Mouse (Mus musculus) heart, adult 2 months (tissue): ENCODE measurements at regions not wholly inside any gene's neighbourhood (a gene's known extent, or its start where the extent isn't known, plus 50 kb on each side); places are given as distances from the start of the nearest gene placed in this dataset.

ENCODE experiments used
- CTCF ChIP-seq: fragments of 200-600 bp; IDR thresholded peaks from 2 replicates; pipeline ENCODE4 v1.8.1; 2022; ENCODE audit warnings: antibody characterized with exemption, mild to moderate bottlenecking, moderate library complexity
- EP300 ChIP-seq: fragments of 200-500 bp; IDR thresholded peaks from 2 replicates; pipeline ENCODE4 v1.6.1; 2011; ENCODE audit warnings: low read depth, low read length, control low read depth; ENCODE audit not compliant: insufficient read depth
- POLR2A ChIP-seq: fragments of 200-500 bp; IDR thresholded peaks from 2 replicates; pipeline ENCODE4 v1.6.1; 2011; ENCODE audit warnings: mild to moderate bottlenecking, low read depth, low read length, control low read depth; ENCODE audit not compliant: insufficient read depth

DNA sequence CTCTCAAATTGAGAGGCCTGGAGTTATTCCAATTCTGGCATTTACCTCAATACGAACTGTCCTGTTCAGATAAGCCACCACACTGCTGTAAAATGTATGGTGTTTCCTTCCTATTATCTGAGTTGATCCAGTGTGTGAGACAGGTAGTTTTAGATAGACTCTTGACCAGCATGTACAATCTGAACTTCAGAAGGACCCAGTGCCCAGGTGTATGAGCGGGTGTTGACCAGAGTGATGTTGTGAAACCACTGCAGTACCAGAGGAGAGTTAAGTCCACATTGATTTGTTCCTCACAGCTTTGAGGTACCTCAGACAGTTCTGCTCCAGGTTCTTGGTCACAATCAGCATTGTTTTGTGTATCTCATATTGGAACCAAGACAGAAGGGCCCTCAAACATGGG lies 132.6 kb upstream of the Slc22a22 start:
- no peak for TF ChIP-seq POLR2A
- no peak for TF ChIP-seq EP300
- no peak for TF ChIP-seq CTCF
